Mouse (Mus musculus): ENCODE data around the gene Hist1h2bn.
"Not testable (repeated sequence)": the region's sequence is repeated elsewhere in the genome, so short reads cannot be mapped to it uniquely, and the experiment has no call there.

Gene Hist1h2bn

GRCm38 (mm10) chr13:21727948-21728572, 25.9 kb upstream of the Hist1h2bn start:
- no peak for DNase-seq (ENCODE audit: low read depth, low spot score)

GRCm38 (mm10) chr13:21729544-21729943, 24.4 kb upstream of the Hist1h2bn start:
- no peak for DNase-seq (ENCODE audit: low read depth, low spot score)

- DNase-seq (ENCODE audit: low read depth, low spot score) = no peak
Observed at GRCm38 (mm10) chr13:21733466-21733865, 20.5 kb upstream of the Hist1h2bn start.

- DNase-seq (ENCODE audit: low read depth, low spot score) = no peak
Observed at GRCm38 (mm10) chr13:21734010-21734905, 19.7 kb upstream of the Hist1h2bn start.

GRCm38 (mm10) chr13:21734906-21735767, 18.8 kb upstream of the Hist1h2bn start, which contains the start of gene Hist1h4j:
Gene Hist1h4j, plus strand, starts transcription at chr13:21735064.
- not testable (repeated sequence) for DNase-seq (ENCODE audit: low read depth, low spot score)

GRCm38 (mm10) chr13:21745006-21745405, 8.9 kb upstream of the Hist1h2bn start:
- DNase-seq (ENCODE audit: low read depth, low spot score) = no peak

- DNase-seq (ENCODE audit: low read depth, low spot score) = no peak
Observed at GRCm38 (mm10) chr13:21749387-21750158, 4.3 kb upstream of the Hist1h2bn start.

- peak; percentile 82 for DNase-seq (ENCODE audit: low read depth, low spot score)
Observed at GRCm38 (mm10) chr13:21750159-21751017, 3.5 kb upstream of the Hist1h2bn start, which contains the start of gene Hist1h4k. Gene Hist1h4k, minus strand, starts transcription at chr13:21750505.

- DNase-seq (ENCODE audit: low read depth, low spot score) = no peak
Observed at GRCm38 (mm10) chr13:21751417-21751816, 2.5 kb upstream of the Hist1h2bn start.

GRCm38 (mm10) chr13:21751827-21752226, 2.1 kb upstream of the Hist1h2bn start:
- no peak for DNase-seq (ENCODE audit: low read depth, low spot score)

GRCm38 (mm10) chr13:21752356-21752755, 1.6 kb upstream of the Hist1h2bn start:
- no peak for DNase-seq (ENCODE audit: low read depth, low spot score)

GRCm38 (mm10) chr13:21753051-21753523, 836 bp upstream of the Hist1h2bn start:
- DNase-seq (ENCODE audit: low read depth, low spot score) = no peak

GRCm38 (mm10) chr13:21754294-21755001, 525 bp downstream of the Hist1h2bn start:
- not testable (repeated sequence) for DNase-seq (ENCODE audit: low read depth, low spot score)

- no peak for DNase-seq (ENCODE audit: low read depth, low spot score)
Observed at GRCm38 (mm10) chr13:21755707-21756106, 1.8 kb downstream of the Hist1h2bn start.

GRCm38 (mm10) chr13:21778814-21779766, 25.2 kb downstream of the Hist1h2bn start:
- peak; percentile 88 for DNase-seq (ENCODE audit: low read depth, low spot score)

- no peak for DNase-seq (ENCODE audit: low read depth, low spot score)
Observed at GRCm38 (mm10) chr13:21779767-21780731, 26.1 kb downstream of the Hist1h2bn start, which contains the start of gene Hist1h1b. Gene Hist1h1b, minus strand, starts transcription at chr13:21780625.
